Mouse (Mus musculus): ENCODE data around the gene Dhx9.

- TF ChIP-seq TAL1 (IDR thresholded peaks at IDR 0.05; ENCODE audit: low read length) (no peak), GATA1 (IDR thresholded peaks at IDR 0.05; ENCODE audit: low read length) (no peak)
Measured at GRCm38 (mm10) chr1:153489132-153489531, 1.7 kb upstream of the Dhx9 start.

All from erythroblast, embryonic 14.5 days (primary cell).